Mouse (Mus musculus) CH12.LX (cell line): ENCODE results near the gene Fam160a1. TPM values are rescaled to one million over a fixed set of nuclear protein-coding genes. Genes with fewer than 3 reads are reported as not detected.

ENCODE experiments used
- DNase-seq: peaks from one replicate; pipeline ENCODE4 v3.0.0-alpha.2; 2013; ENCODE audit errors: extremely low read depth
- H3K27ac ChIP-seq: 2 replicates; pipeline ENCODE4 v1.5.1; 2012; ENCODE audit warnings: low read depth, mild to moderate bottlenecking, control low read depth, moderate library complexity; ENCODE audit not compliant: insufficient read depth
- H3K27me3 ChIP-seq: replicated peaks from 2 replicates; pipeline ENCODE3; 2012; ENCODE audit warnings: inconsistent platforms
- H3K36me3 ChIP-seq, 2 experiments: replicated peaks in 1 of 2; 2 replicates each; pipeline versions ENCODE3 to v1.6.1; 2012; ENCODE audit warnings: inconsistent platforms in 1 of 2, low read length in 1 of 2, mild to moderate bottlenecking in 1 of 2, mixed read lengths in 1 of 2, moderate library complexity in 1 of 2; ENCODE audit not compliant: control insufficient read depth in 1 of 2, insufficient read depth in 1 of 2
- H3K4me1 ChIP-seq, 2 experiments: 2 replicates each; pipeline ENCODE4 v1.6.1; 2012; ENCODE audit warnings: inconsistent platforms in 1 of 2, moderate library complexity in 1 of 2; ENCODE audit not compliant: insufficient read depth in 2 of 2, control insufficient read depth in 1 of 2
- H3K4me2 ChIP-seq: 2 replicates; pipeline ENCODE4 v1.6.1; 2012; ENCODE audit warnings: low read depth, mild to moderate bottlenecking, control low read depth; ENCODE audit not compliant: poor library complexity, insufficient read depth, severe bottlenecking
- H3K4me3 ChIP-seq, 3 experiments: fragments of 150-350 bp in 1 of 3; sonication (generic) in 1 of 3; replicated peaks in 1 of 3; 2 replicates each; pipeline versions ENCODE3 to v1.5.1; 2011 to 2012; ENCODE audit warnings: low read depth in 2 of 3, low read length in 2 of 3, mild to moderate bottlenecking in 2 of 3, moderate library complexity in 2 of 3, control low read depth in 1 of 3, improper control_type of control experiment in 1 of 3, inconsistent platforms in 1 of 3, mixed read lengths in 1 of 3; ENCODE audit not compliant: poor library complexity in 1 of 3
- H3K79me2 ChIP-seq: replicated peaks from 2 replicates; pipeline ENCODE4 v1.6.1; 2012; ENCODE audit warnings: mild to moderate bottlenecking, moderate library complexity; ENCODE audit not compliant: control insufficient read depth, poor library complexity, insufficient read depth, severe bottlenecking; ENCODE audit errors: extremely low read depth
- H3K9ac ChIP-seq: 2 replicates; pipeline ENCODE4 v1.6.1; 2012; ENCODE audit warnings: low read depth, mild to moderate bottlenecking, control low read depth, moderate library complexity; ENCODE audit not compliant: insufficient read depth
- H3K9me3 ChIP-seq: replicated peaks from 2 replicates; pipeline ENCODE3; 2012; ENCODE audit warnings: low read length, inconsistent platforms, mixed read lengths
- CHD1 ChIP-seq: IDR thresholded peaks from 2 replicates; pipeline ENCODE4 v1.6.1; 2012; ENCODE audit warnings: low read depth, low read length, improper control_type of control experiment, inconsistent platforms
- CHD2 ChIP-seq: IDR thresholded peaks from 2 replicates; pipeline ENCODE4 v1.6.1; 2011; ENCODE audit warnings: low read length, improper control_type of control experiment
- CTCF ChIP-seq, 2 experiments: IDR thresholded peaks in 1 of 2; conservative IDR thresholded peaks in 1 of 2; 2 replicates each; pipeline ENCODE4 v1.5.1; 2011 to 2012; ENCODE audit warnings: low read depth in 2 of 2, low read length in 2 of 2, improper control_type of control experiment in 1 of 2, inconsistent platforms in 1 of 2, mild to moderate bottlenecking in 1 of 2, moderate library complexity in 1 of 2
- EP300 ChIP-seq: IDR thresholded peaks from 2 replicates; pipeline ENCODE4 v1.6.1; 2011; ENCODE audit warnings: low read length, improper control_type of control experiment
- ETS1 ChIP-seq: conservative IDR thresholded peaks from 2 replicates; pipeline ENCODE4 v1.6.1; 2012; ENCODE audit warnings: low read depth, mild to moderate bottlenecking, inconsistent platforms, low read length, improper control_type of control experiment, moderate library complexity
- IRF4 ChIP-seq: IDR thresholded peaks from 2 replicates; pipeline ENCODE4 v1.6.1; 2014; ENCODE audit warnings: low read depth, mild to moderate bottlenecking, inconsistent platforms, low read length, improper control_type of control experiment
- JUN ChIP-seq: IDR thresholded peaks from 2 replicates; pipeline ENCODE4 v1.6.1; 2011; ENCODE audit warnings: low read depth, mild to moderate bottlenecking, low read length, improper control_type of control experiment, moderate library complexity; ENCODE audit not compliant: insufficient read depth
- JUND ChIP-seq: conservative IDR thresholded peaks from 2 replicates; pipeline ENCODE4 v1.6.1; 2011; ENCODE audit warnings: low read depth, low read length, improper control_type of control experiment
- KAT2A ChIP-seq: IDR thresholded peaks from 2 replicates; pipeline ENCODE4 v1.6.1; 2012; ENCODE audit warnings: low read length, improper control_type of control experiment, inconsistent platforms; ENCODE audit not compliant: insufficient replicate concordance
- MAX ChIP-seq: IDR thresholded peaks from 2 replicates; pipeline ENCODE4 v1.6.1; 2011; ENCODE audit warnings: low read length, improper control_type of control experiment
- MEF2A ChIP-seq: IDR thresholded peaks from 2 replicates; pipeline ENCODE4 v1.6.1; 2014; ENCODE audit warnings: low read depth, mild to moderate bottlenecking, inconsistent platforms, low read length, improper control_type of control experiment, borderline replicate concordance
- PAX5 ChIP-seq: IDR thresholded peaks from 2 replicates; pipeline ENCODE4 v1.6.1; 2012; ENCODE audit warnings: low read length, inconsistent platforms, mixed read lengths
- POLR2AphosphoS2 ChIP-seq: IDR thresholded peaks from 2 replicates; pipeline ENCODE4 v1.6.1; 2011; ENCODE audit warnings: low read depth, low read length, improper control_type of control experiment
- RAD21 ChIP-seq: IDR thresholded peaks from 2 replicates; pipeline ENCODE4 v1.6.1; 2011; ENCODE audit warnings: low read depth, mild to moderate bottlenecking, low read length, improper control_type of control experiment, moderate library complexity
- RCOR1 ChIP-seq: conservative IDR thresholded peaks from 2 replicates; pipeline ENCODE4 v1.6.1; 2012; ENCODE audit warnings: low read depth, mild to moderate bottlenecking, inconsistent platforms, low read length, improper control_type of control experiment
- SMC3 ChIP-seq: IDR thresholded peaks from 2 replicates; pipeline ENCODE4 v1.6.1; 2011; ENCODE audit warnings: low read depth, low read length, improper control_type of control experiment
- TCF12 ChIP-seq: IDR thresholded peaks from 2 replicates; pipeline ENCODE4 v1.6.1; 2014; ENCODE audit warnings: low read depth, mild to moderate bottlenecking, inconsistent platforms, low read length, improper control_type of control experiment
- USF1 ChIP-seq: IDR thresholded peaks from 2 replicates; pipeline ENCODE4 v1.6.1; 2014; ENCODE audit warnings: low read depth, mild to moderate bottlenecking, inconsistent platforms, low read length, improper control_type of control experiment
- USF2 ChIP-seq: conservative IDR thresholded peaks from 2 replicates; pipeline ENCODE4 v1.6.1; 2011; ENCODE audit warnings: low read depth, low read length, improper control_type of control experiment
- ZC3H11A ChIP-seq: IDR thresholded peaks from 2 replicates; pipeline ENCODE4 v1.6.1; 2012; ENCODE audit warnings: low read depth, mild to moderate bottlenecking, inconsistent platforms, low read length, improper control_type of control experiment
- ZKSCAN1 ChIP-seq: IDR thresholded peaks from 2 replicates; pipeline ENCODE4 v1.6.1; 2012; ENCODE audit warnings: low read depth, inconsistent platforms, low read length, improper control_type of control experiment, borderline replicate concordance
- ZMIZ1 ChIP-seq: IDR thresholded peaks from 2 replicates; pipeline ENCODE4 v1.6.1; 2012; ENCODE audit warnings: low read depth, mild to moderate bottlenecking, inconsistent platforms, low read length, improper control_type of control experiment
- ZNF384 ChIP-seq: IDR thresholded peaks from 2 replicates; pipeline ENCODE4 v1.6.1; 2012; ENCODE audit warnings: low read depth, low read length, improper control_type of control experiment, inconsistent platforms
- dilution Hi-C: fragments of 300-500 bp; cut with MboI; formaldehyde crosslinking; loops from 2 replicates; pipeline ENCODE4 v1.14.3; 2020; ENCODE audit warnings: low sequenced_read_pairs; ENCODE audit not compliant: extremely low pct_unique_long_range_greater_than_20kb, extremely low pct_ligation_motif_present
- in situ Hi-C: fragments of 300-500 bp; cut with MboI; formaldehyde crosslinking; loops from 3 replicates; pipeline ENCODE4 v1.14.3; 2019; ENCODE audit warnings: low sequenced_read_pairs, low pct_ligation_motif_present, low pct_unique_long_range_greater_than_20kb, mixed read lengths
- polyA plus RNA-seq: library from polyadenylated mRNA; unstranded; fragments of >175 nt; gene quantifications from 2 replicates; pipeline ENCODE4 v1.2.1, GENCODE M21; 2012; ENCODE audit warnings: low read depth; ENCODE audit not compliant: insufficient read length
- total RNA-seq, 2 experiments: library from RNA; depleted of rRNA; stranded (reverse); fragments of 300-350 nt in 1 of 2; fragments of >200 nt in 1 of 2; gene quantifications; 2 replicates each; pipeline ENCODE4 v1.2.3; 2012 to 2014

Fam160a1 gene
- total and polyA plus RNA-seq, 3 experiments: 0.17 to 0.41 (median 0.20) TPM

- Histone ChIP-seq H3K27me3 (no peaks in the 10 kb centered on the region), H3K4me2 (no peak overlapping the region), H3K79me2 (no peaks in the 10 kb centered on the region), H3K9ac (no peak overlapping the region), H3K4me1 (no peaks in the 10 kb centered on the region), H3K27ac (no peak overlapping the region), H3K9me3 (no peaks in the 10 kb centered on the region), H3K36me3 (no peaks in the 10 kb centered on the region), H3K4me3 (no peak overlapping the region)
- in situ Hi-C loops (no loop called here), dilution Hi-C loops (no loop called here)
- no peak for DNase-seq
- TF ChIP-seq POLR2AphosphoS2 (no peak), MEF2A (no peak), ZMIZ1 (no peak), IRF4 (no peak), KAT2A (no peak), USF1 (no peak), ZC3H11A (no peak), RAD21 (no peak), SMC3 (no peak), JUND (no peak), TCF12 (no peak), PAX5 (no peak), EP300 (no peak), ZKSCAN1 (no peak)
Measured at GRCm38 (mm10) chr3:85764937-85765337, 52.2 kb downstream of the Fam160a1 start.

GRCm38 (mm10) chr3:85764008-85764834, 52.9 kb downstream of the Fam160a1 start:
- dilution Hi-C loops (no loop called here), in situ Hi-C loops (no loop called here)
- H3K79me2 ChIP-seq: no peaks in the 10 kb centered on the region
- no peaks in the 10 kb centered on the region for H3K27me3 ChIP-seq
- no peak overlapping the region for H3K4me2 ChIP-seq
- no peaks in the 10 kb centered on the region for H3K9me3 ChIP-seq
- H3K4me3 ChIP-seq: no peak overlapping the region
- no peak overlapping the region for H3K27ac ChIP-seq
- TF ChIP-seq RCOR1 (no peak), ZNF384 (no peak), JUN (no peak), JUND (no peak), ETS1 (no peak), CTCF (conservative IDR thresholded peaks at IDR 0.05 in 1 of 2, IDR thresholded peaks at IDR 0.05 in 1 of 2; ENCODE audit: low read depth in 2 of 2, low read length in 2 of 2) (no peak), USF2 (no peak), CHD2 (no peak), PAX5 (no peak), MEF2A (no peak), CHD1 (no peak), MAX (no peak)
- DNase-seq: no peak
- H3K36me3 ChIP-seq: no peaks in the 10 kb centered on the region
- no peak overlapping the region for H3K9ac ChIP-seq
- H3K4me1 ChIP-seq: no peaks in the 10 kb centered on the region
